Mouse (Mus musculus) small intestine, adult 2 months (tissue): Measurements from ENCODE around the gene Mgp.

Experiments
- CTCF ChIP-seq: fragments of 200-500 bp; IDR thresholded peaks from 2 replicates; pipeline ENCODE4 v1.5.1; 2012; ENCODE audit warnings: low read depth, mild to moderate bottlenecking, control low read depth, inconsistent platforms, low read length, moderate library complexity, mixed read lengths; ENCODE audit not compliant: insufficient replicate concordance, insufficient read length; ENCODE audit errors: extremely low read depth
- POLR2A ChIP-seq: fragments of 200-500 bp; IDR thresholded peaks from 2 replicates; pipeline ENCODE4 v1.6.1; 2012; ENCODE audit warnings: low read depth, mild to moderate bottlenecking, control low read depth, inconsistent platforms, low read length, moderate library complexity

DNA sequence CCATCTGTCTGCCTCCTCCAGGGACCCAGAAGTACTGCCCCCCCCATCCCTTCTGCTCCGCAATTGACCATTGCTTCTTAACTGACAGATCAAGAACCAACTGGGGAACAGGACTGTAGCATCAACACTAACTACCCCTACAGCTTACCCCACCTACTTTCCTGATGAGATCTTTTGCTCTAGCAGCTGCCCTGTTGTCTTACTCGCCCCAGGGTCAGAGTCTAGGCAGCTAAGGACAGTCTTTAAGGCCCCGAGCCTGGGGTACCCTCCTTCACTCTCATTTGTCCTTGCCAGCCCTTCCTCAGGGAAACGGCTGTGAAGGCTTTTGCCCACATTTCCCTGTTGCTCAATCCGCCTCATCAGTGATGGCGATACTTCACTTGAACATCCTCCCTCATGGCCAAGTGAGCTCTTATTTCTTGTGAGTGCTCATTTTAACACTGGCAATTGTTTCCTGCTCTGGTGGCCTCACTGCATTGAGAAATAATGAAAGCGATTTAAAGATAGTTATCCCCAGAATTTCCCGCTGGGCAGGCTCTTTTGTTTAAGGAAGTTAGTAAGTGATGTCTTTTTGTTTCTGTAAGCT lies 28.4 kb upstream of the Mgp start:
- TF ChIP-seq CTCF (no peak), POLR2A (no peak)
